Mouse (Mus musculus) gastrocnemius, adult 18-20 months (tissue): ENCODE results near the gene Rsl1d1. TPM values are rescaled to one million over a fixed set of nuclear protein-coding genes. Genes with fewer than 3 reads are reported as not detected.

ENCODE experiments used
- DNase-seq: peaks from one replicate; pipeline ENCODE4 v3.0.0; 2021; ENCODE audit warnings: low spot score
- long read RNA-seq, 2 experiments: library from polyadenylated mRNA; stranded (forward); transcript quantifications; one replicate each; pipeline ENCODE4 v2.0.0; 2021
- total RNA-seq, 2 experiments: library from RNA; stranded (reverse); gene quantifications; 2 replicates each; pipeline ENCODE4 v1.2.3; 2021

The Rsl1d1 gene
- total RNA-seq, result 10 to 100 TPM; 42.7 to 44.9 TPM
- long read RNA-seq, experiment 1, transcript Rsl1d1-201 (9 exons, 1,945 nt), result major isoform, 75 of 81 reads
- long read RNA-seq, experiment 1, partial matches to known transcripts, result 0 of 81 reads
- long read RNA-seq, experiment 1, other reads (novel, unspliced or antisense), result 4 of 81 reads
- long read RNA-seq, experiment 2, transcript Rsl1d1-201 (9 exons, 1,945 nt), result major isoform, 74 of 83 reads
- long read RNA-seq, experiment 2, partial matches to known transcripts, result 0 of 83 reads
- long read RNA-seq, experiment 2, other reads (novel, unspliced or antisense), result 8 of 83 reads

DNA sequence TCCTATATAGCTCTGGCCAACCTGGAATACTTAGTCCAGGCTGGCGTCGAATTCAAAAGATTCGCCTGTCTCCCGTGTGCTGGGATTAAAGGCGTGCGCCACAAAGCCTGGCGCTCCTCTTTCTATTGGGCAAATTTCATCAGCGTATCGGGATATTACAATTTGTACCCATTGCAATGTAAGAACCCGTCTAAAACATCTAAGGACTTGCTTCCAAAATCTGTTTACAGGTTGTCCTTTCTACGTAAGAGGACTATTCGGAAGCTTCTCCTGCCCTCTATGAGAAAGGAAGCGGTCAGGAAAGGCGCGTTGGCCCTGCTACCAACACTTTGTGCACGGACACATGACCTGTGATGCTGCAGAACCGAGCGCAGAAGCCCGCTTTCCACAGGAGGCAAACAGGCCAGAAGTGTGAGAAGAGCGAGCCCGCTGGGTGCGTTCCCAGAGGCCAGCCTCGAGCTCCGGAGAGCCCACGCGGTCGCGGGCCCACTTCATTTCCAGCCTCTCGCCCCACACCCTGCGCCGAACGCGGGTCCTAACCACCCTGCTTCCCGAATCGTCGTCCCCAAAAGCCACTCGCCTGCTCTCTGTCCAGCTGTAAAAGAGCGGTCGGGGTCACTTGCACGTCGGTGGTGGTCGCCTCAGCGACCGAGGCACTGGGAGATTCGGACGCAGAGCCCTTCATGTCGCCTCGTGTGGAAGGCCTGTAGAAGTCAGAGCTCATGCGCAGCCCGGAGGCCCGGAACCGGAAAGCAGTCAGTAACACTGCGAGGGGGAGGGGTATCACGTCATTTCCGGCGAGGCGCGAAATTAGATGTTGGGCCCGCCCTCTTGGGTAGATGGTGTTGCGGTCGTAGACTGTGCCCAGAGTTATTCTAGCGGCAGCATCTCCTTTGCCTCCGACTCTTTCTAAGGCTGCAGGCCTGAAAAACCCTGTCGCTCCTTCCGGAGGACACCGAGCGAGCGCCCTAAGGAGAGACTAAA is at the start of gene Rsl1d1:
TSS of gene Rsl1d1 (minus strand) at position 761 of the 984 bp plus-strand sequence.
- DNase-seq, result peak; percentile 93

DNA sequence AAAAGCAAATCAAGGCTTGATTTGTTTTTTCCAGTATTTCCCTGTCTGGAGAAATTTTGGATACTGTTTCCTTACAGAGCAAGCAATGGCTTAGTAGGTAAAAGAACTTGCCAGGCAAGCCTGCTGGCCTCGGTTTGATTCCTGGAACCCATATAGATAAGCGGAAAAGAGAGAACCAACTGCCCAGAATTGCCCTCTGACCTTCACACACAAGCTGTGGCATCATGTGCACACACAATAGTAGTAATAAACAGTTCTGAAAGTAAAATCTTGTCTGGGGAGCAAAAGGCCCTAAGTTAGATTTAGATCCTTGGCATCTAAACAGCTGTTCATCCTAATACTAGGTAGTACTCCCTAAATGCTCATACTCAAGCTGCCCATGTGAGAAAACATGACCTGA is 44.7 kb upstream of the Rsl1d1 start:
- no peak for DNase-seq

DNA sequence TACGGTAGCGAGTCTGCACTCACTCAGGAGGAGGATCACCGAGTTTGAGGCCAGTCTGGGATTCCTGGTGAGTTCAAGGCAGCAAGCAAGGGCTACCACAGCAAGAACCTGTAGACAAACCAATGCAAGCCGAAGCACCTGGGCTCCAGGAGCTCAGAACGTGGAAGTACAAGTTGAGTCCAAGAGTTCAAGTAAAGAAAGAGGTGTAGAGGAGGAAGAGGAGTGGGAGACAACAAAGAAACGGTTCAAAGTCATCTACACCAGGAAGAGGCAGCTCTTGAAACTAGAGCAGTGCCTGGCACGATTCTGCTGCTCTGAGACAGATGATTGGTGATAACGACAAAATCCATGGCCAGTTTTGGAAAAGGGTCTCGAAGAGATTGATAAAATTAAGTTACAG is 42.6 kb upstream of the Rsl1d1 start:
- DNase-seq, result no peak

DNA sequence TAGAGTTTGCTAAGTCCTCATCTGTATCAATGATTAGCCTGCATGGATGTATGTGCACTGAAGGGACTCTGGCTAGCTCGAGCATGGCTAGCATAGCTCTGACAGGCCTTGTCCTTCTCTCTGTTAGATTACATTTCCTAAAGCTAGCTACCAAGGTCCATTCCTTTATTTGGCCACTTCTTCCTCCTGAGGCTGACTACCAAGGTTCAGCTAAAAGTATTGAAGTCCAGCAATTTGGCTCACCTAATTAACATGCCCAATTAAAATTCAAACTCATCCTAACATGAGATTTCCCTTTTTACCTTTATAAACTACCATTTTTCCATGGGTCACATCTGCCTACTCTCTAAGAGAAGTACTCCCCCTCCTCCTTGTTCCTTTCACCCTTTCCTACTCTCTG is 39.3 kb upstream of the Rsl1d1 start:
- DNase-seq, result no peak

DNA sequence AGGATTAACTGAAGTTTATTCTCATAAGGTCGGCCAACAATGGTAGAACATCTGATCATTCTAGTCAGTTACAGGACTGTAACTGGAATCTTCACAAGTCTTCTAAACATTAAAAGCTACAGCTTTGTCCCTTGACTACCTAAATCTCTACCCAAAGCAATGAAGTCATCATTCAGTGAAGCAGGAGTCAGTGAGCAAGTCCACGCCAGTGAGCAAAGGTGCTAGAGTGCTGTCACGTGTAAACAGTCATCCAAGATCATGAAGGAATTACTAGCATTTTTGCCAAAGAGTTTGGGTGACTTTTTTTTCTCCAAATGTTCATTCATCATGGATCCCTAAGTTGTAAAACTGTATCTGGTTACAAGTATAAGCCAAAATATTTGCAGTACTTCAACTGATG is 14.7 kb upstream of the Rsl1d1 start:
- no peak for DNase-seq

DNA sequence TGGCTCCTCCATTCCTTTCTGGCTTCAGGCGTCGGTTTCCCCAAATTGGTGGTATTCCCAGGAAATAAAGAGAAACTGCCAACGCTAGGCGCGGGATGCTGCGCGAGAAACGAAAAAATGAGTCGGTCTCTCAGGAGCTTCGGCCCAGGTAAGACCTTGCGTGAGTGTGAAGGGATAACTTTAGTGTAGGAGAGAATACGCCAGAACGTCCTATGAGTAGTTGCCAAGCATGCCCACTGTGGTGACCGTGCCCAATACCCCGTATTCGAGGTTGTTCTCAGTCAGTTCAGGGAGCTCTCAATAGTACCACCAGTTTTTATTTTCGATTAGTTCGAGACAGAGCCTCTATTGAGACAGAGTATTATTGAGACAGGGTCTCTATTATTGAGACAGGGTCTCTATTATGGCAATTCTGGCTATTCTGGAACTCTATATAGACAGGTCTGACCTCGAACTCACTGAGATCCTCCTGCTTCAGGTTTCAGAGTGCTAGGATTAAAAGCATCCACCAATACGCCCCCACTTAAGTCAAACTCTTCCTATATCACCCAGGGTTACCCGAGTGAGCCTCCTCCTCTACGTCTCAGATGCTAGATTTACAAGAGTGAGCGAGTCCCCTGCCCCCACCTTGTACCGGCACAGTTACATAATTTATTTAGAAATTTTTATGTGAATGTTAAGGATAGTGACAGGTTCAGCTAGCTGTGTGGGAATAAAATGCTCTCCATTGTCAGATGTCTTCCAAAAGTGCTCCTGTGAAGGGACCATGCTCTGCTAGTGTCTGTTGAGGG is 664 bp upstream of the Rsl1d1 start:
- no peak for DNase-seq

DNA sequence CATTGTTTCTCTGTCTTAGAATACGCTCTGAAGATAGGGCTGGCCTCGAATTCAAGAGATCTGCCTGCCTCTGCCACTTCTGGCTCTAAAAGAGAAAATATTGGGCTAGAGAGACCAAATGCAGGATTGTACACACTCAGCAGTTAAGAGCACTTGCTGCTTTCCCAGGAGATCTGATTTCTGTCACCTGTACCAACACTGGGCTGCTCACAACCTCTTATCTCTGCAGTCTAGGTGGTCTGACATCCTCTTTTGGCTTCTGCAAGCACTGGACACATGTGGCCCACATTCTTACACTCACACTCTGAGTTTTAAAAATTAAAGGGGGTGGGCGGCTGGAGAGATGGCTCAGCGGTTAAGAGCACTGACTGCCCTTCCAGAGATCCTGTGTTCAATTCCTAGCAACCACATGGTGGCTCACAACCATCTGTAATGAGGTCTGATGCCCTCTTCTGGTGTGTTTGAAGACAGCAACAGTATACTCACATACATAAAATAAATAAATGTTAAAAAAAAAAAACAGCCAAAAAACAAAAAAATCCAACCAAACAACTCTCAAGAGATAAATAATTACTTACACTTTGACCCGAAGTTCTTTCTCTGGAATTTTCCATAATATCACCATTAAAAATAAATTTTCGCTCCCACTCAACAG is 1.3 kb downstream of the Rsl1d1 start:
- DNase-seq, result no peak

DNA sequence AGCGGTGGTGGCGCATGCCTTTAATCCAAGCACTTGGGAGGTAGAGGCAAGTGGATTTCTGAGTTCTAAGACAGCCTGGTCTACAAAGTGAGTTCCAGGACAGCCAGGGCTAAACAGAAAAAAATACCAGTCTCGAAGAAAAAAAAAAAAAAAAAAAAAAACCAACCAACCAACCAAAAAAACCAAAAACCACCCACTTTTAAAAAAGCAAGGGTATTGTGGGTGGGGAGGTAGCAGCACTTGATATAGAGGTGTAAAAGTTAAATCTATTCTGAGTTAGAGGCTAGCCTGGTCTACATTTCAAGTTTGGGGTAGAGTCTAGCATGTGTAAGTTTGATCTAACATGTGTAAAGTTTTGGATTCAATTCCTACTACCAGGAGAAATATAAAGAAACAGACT is 2.9 kb downstream of the Rsl1d1 start:
- DNase-seq, result no peak

DNA sequence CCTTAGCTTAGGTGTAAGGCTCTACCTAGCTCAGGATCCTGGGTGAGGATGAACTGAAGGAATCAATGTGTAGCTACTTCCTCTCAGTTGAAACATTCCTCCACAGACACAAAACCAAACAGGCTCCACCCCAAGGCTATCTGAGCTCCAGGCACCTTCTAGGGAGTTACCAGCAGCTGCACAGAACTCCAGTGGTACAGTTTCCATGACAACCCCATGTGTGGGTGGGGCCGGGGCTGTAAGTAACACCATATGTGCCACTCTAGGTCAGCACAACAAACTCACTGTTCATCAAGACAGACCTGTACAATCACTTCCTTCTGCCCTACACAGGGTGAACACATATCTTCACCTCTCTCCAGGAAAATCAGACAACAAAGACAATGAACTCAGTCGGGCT is 4.7 kb downstream of the Rsl1d1 start:
- DNase-seq, result no peak

DNA sequence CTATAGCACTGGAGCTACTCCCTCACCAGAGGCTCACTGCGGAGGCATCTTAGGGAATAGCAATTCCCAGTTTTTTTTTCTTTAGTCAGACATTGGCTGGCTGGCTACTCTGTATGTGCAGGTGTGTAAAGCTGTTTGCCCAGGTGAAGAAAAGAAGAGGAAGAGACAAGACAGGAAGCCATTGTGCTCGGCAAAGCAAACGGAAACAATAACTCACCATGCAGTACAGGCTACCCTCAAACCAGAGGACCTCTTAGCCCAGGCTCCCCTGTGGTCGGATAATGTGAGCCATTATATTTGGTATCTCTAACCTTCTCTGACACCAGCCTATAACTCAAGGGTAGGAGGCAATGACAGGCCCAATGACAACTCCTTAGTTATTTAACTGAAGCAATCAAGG is 6.1 kb downstream of the Rsl1d1 start:
- DNase-seq, result no peak

DNA sequence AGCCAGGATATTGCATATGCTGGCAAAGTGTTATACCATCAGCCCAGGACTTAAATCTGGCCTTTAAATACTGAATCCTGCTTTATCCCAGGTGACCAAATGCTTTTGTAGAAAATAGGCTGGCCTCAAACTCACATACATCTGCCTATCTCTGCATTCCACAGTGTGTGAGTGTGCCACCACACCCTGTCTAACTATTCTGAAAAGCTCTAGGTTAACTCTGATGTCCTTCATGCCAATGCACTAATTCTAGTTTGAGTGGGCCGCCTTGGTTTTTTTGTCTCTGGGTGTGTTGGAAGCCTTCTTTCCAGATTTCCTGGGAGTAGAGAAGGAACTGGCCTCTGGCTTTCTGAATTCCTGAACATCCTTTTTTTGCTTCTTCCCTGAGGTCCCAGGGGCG is 9.9 kb downstream of the Rsl1d1 start:
- no peak for DNase-seq

DNA sequence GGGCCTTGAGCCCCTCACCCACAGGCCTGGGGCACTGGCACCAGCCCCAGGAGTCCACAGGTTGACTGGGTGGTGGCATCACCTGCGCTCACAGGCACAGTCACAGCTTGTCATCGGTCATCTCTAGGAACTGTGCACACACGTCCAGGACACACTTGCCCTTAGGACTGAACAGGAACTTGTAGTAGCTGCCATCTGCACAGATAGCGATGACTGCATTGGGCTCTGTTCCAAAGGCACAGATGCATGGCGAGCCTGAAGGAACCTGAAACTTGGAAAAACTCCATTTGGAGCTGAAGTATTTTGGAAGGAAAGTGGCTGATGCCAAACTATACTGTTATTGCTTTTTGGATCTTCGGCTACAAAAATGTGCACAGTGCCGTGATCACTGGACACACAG is 13.0 kb downstream of the Rsl1d1 start:
- no peak for DNase-seq

DNA sequence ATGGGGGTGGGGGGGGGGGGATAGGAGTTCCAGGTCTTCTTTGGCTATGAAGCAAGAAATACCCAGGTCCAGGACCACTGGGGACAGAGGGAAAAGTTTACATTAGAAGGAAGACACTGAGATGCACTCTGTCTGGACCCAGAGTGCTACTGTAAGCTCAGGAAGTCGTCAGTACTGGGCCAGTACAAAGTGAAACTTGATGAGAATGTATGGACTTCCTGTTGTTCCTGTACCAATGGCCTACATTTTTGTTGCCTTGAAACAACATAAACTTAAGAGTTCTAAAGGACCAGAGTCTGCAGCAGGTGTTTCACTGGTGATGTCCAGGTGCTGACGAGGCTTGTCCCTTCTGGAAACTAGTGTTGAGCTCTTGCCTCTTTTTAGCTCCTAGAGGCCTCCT is 25.7 kb downstream of the Rsl1d1 start:
- no peak for DNase-seq

DNA sequence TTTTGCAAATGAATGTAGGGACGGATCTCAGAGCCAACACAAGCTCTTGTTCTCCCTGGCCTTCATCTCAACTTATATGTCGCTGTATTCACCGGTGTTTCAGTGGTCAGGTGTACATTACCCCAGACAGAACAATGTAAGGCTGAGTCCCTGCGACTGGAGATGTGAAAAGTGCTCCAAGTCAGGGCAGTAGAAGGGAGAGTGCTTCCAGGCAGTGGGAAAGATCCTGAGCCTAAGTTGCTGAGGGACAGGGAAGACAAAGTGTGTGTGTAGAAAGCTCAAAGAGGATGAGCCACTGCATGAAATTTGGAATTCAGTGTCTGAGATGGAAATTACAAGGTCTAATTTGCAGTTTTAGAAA is 26.3 kb downstream of the Rsl1d1 start:
- no peak for DNase-seq

DNA sequence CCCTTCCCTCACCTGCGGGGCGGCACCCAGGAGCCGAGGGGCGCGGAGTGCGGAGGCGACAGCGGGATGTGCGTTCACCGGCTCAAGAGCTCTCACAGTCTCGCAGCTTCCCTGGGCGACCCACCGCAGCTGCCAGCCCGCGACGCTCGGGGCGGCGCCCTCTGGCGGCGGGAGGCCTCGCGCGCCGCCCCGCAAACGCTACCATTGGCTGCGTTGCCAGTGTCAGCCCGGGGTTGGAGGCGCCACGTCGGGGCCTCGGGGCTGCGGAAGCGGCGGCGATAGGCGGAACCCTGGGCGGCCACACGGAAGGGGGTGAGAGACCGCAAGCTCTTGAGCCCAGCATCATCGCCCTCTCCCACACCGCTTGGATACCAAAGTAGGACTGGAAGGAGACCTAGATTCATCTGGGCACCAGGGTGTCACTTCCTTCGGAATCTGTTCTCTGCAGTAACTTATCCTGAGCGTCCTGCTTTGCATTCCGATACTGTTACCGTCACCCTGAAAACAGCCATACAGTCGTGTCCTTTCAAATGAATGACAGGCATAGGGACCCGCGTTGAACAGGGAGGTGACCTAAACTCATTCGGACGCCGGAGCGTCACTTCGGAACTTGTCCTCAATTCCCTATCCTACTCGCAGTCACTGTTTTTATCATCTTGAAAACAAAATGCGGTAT is 26.8 kb downstream of the Rsl1d1 start, which contains the start of gene Zc3h7a:
TSS of gene Zc3h7a (minus strand) at position 186 of the 676 bp plus-strand sequence.
- DNase-seq, result peak; percentile 91

DNA sequence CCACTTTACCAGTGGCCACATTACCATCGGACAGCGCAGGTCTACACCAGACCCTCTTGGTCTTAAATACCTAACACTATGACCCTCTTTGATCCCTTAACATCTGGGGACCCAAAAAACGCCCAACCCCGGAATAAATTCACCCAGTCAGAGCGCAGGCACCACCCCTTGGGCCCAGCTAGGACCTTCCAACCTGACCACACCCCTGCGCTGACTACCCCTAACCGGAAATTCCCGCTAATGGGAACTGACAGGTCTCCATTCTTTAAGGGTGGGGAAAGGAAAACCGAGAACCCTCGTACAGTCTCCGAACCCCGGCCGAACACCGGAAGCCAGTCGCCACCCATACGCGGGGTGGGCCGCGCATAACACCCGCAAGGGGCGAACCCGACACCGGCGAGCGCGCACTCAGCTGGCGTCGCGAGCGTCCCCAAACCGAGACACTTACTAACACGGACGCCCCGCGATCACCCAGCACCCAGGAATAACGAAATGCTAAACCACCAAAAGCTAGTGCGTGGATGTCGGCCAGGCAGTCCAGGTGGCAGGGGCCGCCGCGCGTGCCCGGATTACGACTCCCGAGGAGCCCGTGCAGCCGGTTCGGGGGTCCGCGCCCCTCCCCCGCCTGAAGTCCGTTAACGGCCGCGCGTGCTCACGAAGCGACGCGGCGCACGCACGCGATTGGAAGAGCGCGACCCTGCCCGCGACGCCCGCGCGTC is 27.5 kb downstream of the Rsl1d1 start:
- DNase-seq, result peak; percentile 65

DNA sequence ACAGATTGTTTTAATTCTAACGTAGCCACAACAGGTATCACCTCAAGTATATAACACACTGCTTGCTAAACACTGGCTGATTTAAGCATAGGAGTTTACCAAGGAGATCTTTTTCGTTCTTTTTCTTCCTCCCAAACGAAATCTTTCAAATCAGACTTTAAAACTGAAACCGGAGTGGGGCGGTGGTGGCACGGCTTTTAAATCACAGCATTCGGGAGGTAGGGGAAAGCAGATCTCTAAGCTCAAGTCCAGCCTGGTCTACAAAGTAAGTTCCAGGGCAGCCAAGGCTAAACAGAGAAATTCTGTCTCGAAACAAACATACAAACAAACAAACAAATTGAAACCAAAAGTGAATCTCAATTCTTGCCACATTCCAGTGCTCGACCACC is 28.0 kb downstream of the Rsl1d1 start:
- no peak for DNase-seq

DNA sequence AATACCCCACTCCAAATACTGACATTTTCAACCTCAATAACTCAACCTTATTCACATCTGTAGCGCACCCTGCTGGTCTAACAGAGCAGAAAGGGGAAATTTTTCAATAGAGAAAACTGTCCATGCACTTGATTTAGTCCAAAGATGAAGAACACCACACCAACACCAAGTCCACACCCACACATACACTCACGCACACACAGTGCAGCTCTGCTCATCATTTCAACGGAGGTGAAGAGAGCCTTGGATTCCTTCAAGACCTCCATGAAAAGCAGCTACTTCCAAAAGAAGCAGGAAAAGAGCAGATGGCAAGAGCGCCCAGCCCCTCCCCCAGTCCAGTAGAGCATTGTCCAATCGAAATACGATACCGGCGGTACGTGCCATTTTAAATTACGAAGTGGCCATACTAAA is 28.5 kb downstream of the Rsl1d1 start:
- peak; percentile 38 for DNase-seq

DNA sequence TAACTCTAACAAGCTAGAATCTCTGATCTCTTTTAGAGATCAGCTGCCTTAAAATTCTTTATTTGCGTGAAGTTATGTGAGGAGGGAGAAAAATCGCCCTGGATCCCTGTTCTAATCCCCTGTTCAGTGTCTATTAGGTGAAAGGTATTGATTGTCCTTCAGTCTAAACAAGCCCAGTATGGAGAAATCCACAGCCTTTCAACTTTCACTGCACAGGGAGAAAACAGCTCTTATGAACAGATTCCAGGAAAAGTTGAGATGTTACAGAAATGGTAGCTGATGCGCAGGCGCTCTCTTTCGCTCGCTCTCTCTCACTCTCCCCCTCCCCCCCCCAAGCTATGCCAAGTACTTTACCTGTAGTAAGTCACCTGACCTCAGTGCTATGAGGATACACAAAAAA is 31.5 kb downstream of the Rsl1d1 start:
- no peak for DNase-seq

DNA sequence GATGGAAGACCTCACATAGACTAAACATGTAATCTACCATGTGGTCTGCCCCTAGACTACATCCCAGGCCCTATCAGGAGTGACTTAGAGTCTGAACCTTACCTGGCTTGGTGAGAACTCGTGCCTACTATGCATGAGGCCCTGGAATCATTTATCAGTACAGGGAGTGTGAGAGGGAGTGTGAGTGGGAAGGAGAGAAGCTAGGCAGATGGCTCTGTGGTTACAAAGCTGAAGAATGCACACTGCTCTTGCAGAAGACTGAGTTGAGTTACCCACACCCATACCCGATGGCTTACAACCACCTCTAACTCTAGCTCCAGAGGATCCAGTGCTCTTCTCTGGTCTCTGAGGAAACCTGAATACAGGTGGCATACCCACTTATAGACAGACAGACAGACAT is 36.7 kb downstream of the Rsl1d1 start:
- no peak for DNase-seq
